Mouse (Mus musculus) CD4-positive, CD25-positive, alpha-beta regulatory T cell, adult 2 months (primary cell): ENCODE measurements at regions not wholly inside any gene's neighbourhood (a gene's known extent, or its start where the extent isn't known, plus 50 kb on each side); places are given as distances from the start of the nearest gene placed in this dataset.
"Not testable (repeated sequence)": the region's sequence is repeated elsewhere in the genome, so short reads cannot be mapped to it uniquely, and the experiment has no call there.

Experiments
- DNase-seq: peaks from one replicate; pipeline ENCODE4 v3.0.0-alpha.2; 2012; ENCODE audit warnings: low read depth, low spot score

DNA sequence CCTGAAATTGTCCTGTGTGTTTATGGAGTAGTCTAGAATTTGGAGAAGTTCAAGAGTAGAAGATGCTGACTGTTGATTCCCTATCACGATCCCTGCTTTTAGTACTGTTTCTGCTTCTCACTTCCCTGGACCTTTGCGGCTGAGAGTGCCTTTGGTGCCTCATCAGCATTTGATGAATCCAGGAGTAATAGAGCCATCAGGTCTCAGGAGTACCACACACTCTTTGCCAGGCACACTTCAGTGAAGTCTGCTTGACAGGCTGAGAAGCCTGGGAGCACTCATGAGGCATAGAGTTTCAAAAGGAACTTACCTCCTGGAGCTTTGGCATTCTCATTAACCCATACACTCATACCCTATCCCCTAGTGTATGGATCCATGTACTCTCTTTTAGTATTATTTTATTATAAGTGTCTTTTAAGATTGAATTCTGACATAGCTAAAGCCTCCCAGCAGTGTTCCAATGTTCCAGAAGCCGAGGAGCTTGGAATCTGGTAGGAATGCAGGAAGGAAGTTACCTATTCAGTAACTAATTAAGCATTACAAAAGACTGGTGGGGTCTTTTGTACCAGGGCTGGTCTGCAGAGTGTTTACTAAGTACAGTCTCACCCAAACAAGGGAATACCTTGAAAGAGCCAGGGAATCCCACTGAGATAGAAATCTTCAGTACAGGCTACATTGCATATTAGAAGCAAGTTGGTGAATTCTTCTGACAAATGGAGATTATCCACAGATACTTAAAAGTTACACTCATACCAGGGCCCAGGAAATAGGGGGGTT lies 139.7 kb downstream of the Tex13c3 start:
- DNase-seq = not testable (repeated sequence)

DNA sequence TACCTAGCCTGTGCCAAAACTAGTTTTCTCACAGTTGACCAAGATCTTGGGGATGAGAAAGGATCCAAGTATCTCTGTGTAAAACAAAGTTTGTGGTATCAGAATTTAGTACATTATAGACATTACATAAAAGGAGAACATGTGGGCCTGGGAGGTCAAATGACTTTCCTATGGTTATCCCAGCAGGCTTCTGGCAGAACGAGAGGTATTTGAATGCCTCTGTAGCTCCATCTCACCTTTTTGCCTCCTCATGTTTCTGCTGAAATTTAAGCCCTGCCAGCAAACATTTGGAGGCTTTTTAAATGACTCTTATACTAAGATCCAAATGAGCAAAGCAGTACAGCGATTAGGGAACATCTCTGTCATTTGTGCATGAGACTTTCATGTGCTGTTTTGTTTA lies 167.8 kb downstream of the Tex13c3 start:
- no peak for DNase-seq

DNA sequence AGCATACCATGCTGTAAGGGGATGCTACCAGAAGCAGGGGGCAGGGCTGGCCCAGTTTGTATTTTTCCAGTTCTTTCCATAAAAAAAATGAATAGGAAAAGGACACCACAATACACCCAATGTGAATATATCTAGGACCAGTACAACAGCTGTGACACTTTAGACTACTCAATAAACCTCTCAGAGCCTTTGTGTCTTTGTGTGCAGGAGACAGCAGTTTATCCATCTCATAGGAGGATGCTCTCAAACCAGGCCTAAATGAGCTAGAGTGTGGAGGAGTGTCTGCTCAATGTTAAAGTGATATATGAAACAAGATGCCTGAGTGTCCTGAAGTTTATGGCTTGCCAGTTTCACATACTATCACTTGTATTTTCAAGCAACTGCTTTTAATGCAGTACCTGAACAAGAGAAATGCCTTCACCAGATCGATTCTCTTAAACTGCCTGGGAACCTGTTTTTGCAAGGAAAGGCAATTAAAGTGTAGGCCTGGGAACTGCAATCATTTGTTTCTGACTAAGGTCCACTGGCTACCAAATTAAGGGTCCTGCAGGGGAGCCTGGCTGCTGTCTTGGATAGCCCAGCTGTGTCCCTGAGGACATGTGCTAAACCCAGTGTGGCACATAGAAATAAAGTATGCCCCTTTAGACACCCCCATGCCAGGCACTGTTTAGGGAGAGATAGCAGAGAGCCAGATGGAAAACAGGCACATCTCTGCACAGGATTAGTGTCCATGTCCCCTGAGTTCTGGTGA lies 169.1 kb downstream of the Tex13c3 start:
- DNase-seq = no peak

DNA sequence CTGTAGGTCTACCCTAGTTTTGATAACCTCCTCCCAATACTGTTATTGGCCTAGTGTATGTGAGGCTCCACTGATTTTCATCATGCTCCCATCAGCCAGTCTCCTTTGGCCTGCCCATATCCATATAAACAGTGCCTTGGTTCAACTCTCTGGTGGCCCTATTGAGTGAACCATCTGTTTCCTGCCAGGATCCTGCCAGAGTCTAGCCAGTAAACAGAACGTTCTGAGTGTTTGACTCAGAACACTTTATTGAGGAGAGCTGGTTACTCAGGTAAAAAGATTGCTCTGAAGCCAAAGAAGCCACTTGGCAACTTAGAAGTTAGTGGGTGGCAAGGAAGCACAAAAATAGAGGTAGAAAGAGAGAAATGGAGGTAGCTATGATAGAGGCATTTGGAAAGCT lies 169.7 kb downstream of the Tex13c3 start:
- no peak for DNase-seq

DNA sequence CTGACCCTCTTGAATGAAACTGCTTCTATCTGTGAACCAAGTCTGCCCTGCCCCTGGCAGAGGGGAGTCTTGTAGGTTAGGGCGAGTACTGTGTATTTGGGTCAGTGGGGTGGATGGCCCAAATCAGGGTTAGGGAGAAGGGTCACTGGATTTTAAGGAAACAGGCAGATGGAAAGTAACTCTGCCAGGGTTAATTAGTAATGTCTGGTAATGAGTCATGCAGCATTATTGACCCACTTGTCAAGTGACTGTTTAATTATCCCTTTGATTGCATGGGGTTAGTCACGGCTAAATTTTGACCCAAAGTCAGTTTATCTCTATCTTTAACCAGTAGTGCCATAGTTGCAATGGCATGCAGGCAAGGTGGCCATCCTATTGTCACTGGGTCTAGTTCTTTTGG lies 192.9 kb downstream of the Tex13c3 start:
- no peak for DNase-seq

DNA sequence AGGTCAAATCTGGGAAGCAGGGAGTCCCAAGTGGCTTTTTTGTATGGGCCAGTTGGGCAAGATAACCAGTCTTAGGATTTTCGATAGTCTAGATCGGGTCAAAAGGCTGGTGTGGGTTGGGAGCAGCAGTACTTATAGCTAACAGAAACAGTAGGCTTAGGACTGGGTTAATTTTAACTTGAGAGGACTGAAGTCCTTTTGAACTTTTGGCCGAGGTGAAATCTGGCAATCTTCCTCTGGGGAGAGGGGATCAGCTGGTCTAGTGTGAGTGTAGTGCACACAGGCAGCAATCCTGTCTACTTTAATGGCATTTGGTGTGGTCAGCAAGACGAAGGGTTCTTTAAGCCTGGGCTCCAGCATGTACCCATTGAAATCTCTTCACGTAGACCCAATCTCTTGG lies 194.7 kb downstream of the Tex13c3 start:
- no peak for DNase-seq

DNA sequence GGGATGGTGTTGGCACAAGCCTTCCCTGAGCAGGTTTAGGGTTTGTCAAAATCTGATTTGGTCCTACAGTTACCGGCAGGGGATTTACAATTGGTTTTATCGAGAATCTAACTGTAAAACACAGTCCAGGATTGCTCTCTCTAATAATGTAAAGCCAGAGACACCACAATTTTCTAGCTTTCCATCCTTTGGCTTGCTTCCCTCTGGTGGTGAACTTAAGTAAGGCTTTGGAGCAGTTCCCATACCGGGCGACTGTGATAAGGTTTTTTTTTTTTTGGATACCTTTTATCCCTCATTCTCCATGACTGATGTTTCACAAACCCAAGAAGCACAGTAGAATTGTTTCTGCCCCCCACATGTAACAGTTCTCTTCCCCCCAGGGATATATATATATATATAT lies 195.3 kb downstream of the Tex13c3 start:
- DNase-seq = no peak

DNA sequence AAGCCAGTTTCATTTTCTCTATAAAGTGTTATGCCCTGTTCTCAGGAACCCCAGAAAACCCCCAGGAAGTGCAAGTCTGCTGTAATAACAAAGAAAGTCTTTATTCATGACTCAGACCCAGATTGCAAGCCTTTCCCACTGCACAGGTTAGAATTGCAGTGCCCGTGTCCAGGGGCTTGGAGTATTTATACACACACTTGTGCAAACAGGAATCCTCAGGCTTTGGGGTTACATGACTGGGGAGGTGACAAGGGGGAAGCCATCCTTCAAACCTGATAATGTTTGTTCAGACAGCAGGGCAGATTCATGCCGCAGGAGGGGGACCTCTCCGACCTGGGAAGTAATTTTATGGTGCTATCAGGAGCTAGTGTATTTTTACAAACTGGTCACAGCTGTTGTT lies 198.0 kb downstream of the Tex13c3 start:
- peak; percentile 0 for DNase-seq

DNA sequence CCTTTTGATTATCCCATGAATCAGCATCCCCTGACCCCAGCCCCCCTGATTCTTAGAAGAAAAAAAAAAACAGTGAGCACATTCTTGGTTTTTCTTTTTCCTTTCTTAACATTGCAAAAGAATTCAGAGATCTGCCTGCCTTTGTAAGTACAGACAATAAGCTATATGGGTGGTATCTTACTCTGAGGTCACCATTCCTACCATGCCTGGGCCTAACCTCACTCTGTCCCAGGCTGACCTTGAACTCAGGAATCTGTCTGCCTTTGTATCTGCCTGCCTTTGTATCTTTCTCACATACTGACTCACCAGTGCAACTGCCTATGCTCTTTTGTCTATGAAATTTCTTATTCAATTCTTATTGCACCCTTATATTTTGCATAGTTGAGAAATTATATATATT lies 216.9 kb downstream of the Tex13c3 start:
- DNase-seq = no peak

DNA sequence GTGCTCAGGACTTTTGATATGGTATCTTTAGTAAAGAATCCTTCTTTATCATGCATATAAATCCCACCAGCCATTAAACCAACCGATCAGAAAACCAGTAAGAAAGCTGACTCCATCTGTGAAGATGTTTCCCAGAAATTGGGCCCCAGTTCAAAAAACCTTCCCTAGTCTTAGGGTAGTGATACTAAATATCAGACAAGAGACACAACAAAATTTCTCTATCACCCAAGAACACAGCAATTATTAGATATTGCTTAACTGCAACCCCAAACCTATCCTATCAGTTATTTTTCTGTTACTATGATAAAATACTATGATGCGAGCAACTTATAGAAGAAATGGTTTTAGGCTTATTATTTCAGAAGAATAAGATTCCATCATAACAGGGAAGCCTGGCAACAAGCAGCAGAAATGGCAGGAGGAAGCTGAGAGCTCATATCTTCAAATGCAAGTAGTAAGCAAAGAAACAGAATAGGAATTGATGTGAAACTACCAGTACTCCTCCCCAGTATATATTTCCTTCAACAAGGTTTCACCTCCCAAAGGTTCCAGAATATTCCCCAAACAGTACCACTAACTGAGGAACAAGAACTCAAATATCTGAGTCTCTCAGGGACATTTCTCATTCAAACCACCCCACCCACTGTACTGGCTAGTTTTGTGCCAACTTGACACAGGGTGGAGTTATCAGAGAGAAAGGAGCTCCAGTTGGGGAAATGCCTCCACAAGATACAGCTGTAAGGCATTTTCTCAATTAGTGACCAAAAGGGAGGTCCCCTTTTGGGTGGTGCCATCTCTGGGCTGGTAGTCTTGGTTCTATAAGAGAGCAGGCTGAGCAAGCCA lies 234.1 kb downstream of the Tex13c3 start:
- DNase-seq = no peak

DNA sequence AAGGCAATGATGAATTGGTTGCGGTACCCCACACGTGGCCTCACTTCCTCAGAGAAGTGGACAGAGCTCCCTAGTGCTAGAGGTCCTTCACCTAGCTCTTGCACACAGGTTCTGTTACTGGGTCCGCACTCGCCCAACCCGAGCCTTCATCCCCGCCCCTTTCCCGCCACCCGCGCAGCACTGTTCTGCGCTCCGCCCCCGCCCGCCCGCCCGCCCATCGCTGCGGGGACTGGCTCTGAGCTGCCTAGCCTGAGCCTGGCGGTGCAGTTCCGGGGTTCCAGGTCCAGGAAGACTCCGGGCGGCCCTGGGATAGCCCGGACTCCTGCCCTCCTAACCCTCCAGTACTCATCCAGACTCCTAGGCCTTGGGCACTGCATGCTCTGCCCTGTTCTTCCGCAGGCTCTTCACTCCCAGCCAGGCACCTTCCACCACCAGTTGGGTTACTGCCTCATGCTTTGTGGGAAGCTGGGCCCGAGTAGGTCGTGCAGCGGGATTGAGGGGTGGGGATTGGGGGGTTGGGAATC lies 243.3 kb downstream of the Tex13c3 start:
- peak; percentile 30 for DNase-seq

DNA sequence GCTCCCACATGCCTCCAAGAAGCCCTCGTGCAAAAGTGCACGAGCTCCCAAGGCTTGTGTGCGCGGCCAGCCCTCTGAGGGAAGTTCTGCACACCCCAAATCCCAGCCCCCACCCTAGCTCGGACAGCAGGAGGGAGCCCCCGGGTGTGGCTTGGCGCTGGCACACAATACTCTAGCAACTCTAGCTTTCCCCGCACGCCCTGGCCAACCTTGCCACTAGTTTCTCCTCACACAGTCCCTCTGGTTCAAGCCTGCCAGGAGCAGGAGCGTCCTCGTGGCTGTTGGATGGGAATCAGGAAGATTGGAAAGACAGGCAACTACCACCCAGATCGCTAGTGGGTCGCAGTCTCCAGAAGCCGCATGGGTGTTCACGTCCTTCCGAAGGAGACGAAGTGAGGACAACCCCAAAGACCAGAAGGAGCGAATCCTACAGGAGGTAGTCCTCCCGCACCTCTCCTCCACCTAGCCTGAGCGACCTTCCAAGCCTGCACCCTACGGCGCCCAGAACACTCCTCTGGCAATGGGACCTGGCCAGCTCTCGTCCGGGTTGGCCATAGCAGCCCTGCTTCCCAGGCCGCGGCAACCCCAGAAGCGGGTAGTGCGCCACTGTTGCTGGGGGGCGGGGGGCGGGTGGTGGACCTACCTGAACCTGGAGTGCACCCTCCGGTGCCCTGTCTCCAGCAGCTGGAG lies 243.9 kb downstream of the Tex13c3 start:
- peak; percentile 1 for DNase-seq

DNA sequence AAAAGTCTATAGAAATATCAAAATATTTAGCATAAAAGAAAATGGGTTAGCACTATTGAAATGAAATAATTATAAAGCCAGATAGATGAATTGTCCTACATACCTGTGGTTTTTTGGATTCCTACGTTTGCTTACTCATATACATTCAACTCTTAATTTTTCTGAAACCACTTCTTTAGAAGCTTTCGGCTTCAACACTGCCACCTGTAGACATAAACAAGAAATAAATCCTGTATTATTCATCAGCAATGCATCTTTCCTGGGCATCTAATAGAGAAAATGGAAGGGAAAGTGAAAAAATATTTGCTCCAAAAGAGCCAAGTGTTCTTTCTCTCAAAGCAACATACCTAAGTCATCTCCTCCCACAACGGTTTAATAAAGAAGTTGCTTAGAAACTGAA lies 245.7 kb downstream of the Tex13c3 start:
- no peak for DNase-seq

DNA sequence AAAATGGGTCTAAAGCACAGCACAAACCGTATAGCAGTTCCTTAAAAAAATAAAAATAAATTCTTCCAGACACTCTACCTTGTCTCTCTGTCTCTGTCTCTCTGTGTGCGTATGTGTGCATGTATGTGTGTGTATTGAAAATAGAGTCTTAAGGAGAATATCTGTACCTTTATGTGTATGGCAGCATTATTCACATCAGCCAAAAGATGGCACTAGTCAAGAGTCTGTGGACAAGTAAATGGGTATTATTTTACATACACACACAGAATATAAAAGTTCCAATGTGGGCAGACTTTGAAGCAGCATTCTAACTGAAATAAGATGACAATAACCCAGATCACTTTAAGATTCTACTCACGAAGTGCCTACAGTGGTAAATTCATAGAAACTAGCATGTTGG lies 249.3 kb downstream of the Tex13c3 start:
- DNase-seq = no peak

DNA sequence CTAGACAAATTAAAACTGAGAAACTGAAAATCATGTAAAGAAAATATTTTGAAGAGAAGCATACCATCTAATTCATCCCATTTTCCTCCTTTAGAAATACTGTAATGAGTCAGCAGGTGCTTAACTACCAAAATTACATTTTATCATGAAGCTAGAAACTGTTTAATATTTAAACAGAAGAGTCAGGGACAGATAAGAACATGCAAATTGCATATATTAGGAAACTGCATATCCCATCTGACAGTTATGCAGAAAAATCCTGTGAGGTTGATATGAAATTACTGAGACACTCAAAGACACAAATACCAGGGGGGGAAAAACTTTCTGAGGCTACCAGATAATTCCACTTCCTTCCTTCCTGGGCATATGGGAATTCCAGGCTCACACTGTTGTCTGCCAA lies 257.8 kb downstream of the Tex13c3 start:
- no peak for DNase-seq

DNA sequence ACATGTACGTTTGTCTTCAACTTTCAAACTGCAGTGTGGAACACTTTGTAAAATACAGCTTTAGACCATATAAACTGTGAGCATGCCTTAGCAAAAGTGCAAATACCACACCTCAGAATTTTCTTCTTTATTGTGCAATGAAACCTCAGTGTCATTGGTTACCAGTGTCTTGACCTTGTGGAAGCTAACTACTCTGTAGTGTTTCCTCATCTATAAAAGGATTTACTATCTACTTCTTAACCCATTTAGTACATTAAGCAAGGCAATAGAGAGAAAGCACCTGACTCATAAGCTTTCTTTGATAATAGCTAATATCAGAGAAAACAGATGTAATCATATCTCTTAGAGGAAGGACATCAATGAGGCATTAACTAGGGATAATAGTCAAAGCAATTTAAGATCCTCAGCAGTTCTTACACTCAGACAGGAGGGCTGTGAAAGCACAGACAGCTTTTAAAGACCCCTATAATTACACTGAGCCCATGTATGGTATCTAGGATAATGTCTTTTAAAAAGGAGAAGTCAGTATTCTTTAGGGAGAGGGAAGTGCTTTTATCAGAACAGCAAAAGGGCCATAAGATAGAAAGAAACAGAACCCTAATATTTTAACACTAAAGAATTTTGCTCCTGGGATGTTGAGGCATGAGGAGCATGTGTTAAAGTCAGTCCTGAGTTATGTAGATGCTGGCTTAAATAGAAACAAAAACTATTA lies 260.2 kb downstream of the Tex13c3 start:
- no peak for DNase-seq

DNA sequence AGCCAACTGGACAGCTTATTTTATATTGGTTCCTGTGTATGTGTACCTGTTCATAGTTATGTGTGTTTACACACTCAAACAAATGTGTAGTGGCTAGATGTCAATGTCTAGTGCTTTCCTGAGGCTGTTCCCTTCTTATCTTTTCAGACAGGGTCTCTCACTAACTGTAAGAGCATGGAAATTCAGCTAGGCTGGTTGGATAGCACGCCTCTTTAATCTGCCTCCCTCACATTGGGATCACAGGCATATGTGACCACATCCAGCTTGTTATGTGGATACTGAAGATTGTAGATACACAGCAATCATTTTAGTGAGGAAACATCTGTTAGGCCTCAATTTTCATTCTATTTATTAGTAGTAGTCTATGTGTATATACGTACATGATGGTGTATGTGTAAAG lies 261.4 kb downstream of the Tex13c3 start:
- no peak for DNase-seq

DNA sequence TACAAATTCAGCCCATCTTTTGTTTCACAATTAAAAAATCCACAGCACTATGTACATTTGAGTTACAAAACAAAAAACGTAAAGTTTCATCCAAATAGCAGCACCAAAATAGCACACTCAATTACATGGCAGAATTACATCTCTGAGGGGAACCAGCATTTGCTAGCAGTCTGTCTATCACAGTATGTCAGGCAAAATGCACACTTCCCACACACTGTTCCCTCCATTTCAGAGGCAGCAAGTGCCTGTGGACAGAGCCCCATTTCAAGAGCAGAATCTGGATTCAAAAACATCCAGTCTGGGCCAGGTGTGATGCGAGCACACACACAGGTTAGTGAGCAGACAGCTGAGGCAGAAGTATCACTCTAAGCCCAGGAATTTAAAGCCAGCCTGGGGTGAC lies 261.8 kb downstream of the Tex13c3 start:
- DNase-seq = no peak

DNA sequence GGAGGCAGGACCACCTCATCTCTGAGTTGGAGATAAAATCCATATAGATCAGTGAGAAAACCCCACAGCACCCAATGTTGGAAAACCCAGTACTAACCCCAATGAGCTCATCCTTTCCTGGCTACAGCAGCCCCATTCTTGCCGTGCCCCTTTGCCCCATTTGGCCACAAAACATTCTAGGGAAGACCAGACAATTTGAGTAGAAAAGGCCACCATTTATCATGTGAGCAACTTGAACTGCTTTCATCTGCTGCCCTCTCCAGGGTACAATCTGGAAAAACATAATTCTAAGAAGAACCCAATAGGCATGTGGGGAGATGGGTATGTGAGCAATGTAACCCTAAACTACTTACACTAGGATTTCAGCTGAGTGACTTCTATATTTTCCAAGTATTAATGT lies 274.7 kb downstream of the Tex13c3 start:
- DNase-seq = peak; percentile 0

DNA sequence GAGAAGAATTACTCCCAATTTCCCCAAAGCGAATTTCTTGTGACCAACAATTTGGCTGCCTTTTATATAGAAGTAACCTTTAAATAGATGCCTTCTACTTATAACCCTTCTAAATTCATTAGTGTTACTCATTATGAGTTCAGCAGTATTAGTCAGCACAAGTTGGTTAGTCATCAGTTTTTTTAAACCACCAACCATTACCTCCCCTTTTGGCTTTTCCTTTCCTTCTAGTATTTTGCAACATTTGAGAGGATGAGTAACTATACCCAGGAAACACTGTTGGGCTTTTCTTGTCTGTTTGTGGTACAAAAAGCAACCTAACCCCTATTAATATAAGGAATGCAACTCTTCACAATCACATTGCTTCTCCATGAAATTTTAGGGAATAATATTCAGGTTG lies 278.6 kb downstream of the Tex13c3 start:
- DNase-seq = no peak

DNA sequence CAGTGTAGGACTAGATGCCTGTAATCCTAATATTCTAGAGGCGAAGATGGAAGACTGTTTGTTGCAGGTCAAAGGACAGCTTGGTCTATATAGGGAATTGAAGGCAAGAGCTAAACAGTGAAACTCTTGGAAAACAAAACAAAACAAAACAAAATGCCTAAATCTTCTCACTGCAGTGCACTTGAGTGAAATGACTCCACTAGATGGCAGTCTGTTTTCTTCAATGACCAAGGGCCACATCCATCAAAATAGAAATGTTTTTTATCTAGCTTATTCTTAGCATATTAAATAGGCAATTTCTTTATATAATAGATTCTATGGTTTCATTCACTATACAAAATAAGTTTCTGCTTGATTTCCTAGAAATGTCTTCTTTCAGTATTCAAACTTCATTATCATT lies 279.7 kb downstream of the Tex13c3 start:
- DNase-seq = peak; percentile 0
